Mouse (Mus musculus) thymus, postnatal 10 days (tissue): ENCODE results near the gene Usf1.
A peak's percentile ranks its signal among the peaks of the same experiment; 100 is the strongest.

Source experiments
- DNase-seq, 2 experiments: peaks; one replicate each; pipeline ENCODE4 v3.0.0; 2021; ENCODE audit warnings: low spot score in 2 of 2

Usf1 gene

GRCm38 (mm10) chr1:171418660-171419059 lies 7.5 kb downstream of the Usf1 start, which contains the start of gene Tstd1:
Gene Tstd1 (plus strand): TSS chr1:171418872.
- no peak for DNase-seq

- DNase-seq, result no peak
These were observed 8.3 kb downstream of the Usf1 start for GRCm38 (mm10) chr1:171419291-171419882.

- DNase-seq, result no peak
These were observed 8.8 kb downstream of the Usf1 start for GRCm38 (mm10) chr1:171419905-171420304.

DNA sequence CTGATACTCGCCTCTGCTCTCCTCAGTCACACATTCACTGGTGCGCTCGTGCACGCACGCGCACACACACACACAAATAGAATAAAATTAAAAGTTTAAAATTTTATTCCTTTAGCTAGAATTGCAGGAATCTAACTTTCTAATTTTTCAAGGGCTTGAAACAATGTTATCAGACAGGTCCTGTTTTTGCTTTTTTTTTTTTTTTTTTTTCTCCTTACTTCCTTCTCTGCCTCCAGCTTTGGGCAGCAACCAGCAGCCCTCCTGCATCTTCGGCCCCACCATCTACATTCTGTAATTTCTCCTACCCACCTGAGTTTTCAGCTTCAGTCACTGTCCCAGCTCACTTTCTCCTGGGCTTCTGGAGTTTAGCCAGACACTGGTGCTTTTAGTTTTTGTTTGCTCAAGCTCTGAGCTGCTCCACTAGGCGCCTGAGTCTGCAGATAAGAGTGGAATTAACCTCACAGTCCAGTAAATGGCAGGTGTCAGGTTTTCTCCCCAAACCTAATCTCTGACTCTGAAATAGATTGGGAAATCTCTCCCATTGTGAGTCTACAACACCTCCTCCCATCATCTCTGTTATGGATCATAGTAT lies 11.5 kb downstream of the Usf1 start:
- no peak for DNase-seq

GRCm38 (mm10) chr1:171424638-171425037 lies 13.5 kb downstream of the Usf1 start:
- DNase-seq, result no peak

DNA sequence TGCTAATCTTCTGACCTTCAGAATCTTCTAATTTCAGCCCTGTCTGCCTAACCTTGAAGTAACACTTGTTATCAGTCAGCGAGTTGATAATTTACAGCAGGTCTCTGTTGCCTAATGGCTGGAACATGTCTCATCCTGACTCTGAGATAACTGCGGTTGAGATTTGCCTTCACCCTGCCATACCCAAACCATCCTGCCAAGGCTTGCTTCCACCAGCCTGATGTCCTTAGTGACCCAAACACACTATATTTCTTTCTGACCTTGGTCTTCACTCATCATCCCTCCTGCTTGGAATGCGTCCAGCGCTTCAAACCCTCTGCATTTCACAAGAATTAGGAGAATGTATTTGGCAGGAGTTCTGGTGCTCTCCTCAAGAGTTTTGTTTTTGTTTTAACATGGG lies 14.0 kb downstream of the Usf1 start:
- DNase-seq, result no peak

- DNase-seq, result no peak
These were observed 21.0 kb downstream of the Usf1 start for GRCm38 (mm10) chr1:171432158-171432557.

DNA sequence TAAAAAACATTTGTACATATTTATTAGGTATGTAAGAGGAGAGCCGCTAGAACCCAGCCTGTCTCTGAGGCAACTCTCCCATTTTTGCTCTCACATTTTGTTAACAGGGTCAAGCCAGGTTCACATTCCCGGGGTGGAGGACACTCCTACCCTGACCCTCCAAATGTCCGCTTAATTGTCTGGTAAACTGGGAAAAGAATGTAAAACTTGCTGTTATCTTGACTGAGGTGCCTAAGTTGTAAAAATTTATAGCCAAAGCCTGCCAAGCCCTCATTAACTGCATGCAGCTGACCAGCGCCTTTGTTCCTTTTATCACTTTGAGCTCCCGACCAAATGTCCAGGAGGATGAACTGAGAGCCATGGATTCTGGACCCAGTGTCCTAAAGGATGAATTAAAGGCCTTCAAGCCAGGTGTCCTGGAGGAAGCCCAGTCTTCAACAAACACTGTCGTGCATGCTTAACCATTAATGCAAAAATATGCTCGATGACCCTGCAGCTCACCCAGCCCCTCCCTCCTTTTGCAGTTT lies 24.2 kb downstream of the Usf1 start:
- DNase-seq, result no peak

GRCm38 (mm10) chr1:171435974-171436373 lies 24.9 kb downstream of the Usf1 start:
- DNase-seq, result no peak

DNA sequence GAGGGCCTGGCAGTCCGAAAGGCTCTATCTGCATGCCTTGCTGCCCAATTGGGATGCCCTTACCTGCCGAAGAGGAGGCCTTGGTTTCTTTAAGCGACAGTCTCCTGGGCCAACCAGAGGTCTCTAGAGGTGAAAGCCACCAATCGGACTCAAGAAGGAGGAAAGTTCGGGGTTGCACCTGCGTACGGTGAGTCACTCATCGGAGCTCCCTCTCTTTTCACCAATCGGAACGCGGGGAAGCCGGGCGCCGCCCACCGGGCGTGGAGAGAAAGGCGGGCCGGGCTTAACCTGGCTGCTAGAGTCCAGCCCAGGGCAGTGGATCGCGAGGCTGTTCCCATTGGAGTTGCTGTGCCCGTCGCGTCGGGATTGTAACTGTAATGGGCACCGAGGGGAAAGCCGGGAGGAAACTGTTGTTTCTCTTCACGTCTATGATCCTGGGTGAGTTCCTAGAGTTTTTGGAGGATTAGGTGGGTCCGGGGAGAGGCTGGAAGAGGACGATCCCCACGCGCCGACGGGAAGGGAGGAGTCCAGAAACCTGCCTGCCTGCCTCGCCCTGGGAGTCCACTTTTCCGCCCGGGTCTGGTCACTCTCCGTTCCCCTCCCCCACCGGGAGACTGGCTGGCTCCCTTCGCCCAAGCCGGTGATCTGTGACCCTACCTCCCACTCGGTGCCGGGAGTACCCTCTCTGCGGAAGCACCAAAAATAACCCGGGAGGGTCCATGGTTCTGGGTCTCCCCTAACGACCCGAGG lies 26.3 kb downstream of the Usf1 start, which contains the start of gene F11r:
Gene F11r, plus strand, starts transcription at position 272 of the 750 bp plus-strand sequence.
- DNase-seq, result peak; percentile 29 to 44

DNA sequence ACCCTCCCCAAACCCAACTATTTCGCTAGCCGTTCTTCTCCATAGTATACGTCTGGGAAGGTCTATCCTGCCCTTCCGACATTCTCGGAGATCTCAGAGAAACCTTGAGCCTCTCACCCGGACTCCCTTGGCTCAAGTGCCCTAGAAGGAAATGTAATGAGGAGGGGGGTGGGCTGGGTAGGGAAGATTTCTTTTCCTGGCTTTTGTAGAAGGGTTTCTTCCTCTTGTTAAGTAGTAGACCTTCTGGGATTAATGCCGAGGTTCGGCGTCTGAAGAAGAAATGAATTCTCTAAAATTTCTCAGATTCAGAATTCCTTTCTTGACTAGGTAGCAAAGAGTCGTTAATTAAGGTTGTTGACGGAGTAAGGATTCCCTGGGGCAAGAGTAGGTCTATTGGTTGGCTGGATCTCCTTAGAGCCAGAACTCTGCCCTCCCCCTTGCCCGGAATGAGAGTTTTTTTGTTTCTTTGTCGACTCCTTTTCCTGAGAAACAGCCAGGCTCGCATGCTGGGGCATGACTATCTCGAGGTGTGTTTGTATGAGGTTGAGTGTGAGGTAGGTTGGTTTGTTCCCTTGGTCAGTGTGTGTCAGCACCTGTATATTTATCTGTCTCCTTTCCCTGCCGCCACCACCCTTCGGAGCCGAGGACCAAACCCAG lies 27.0 kb downstream of the Usf1 start:
- DNase-seq, result no peak

DNA sequence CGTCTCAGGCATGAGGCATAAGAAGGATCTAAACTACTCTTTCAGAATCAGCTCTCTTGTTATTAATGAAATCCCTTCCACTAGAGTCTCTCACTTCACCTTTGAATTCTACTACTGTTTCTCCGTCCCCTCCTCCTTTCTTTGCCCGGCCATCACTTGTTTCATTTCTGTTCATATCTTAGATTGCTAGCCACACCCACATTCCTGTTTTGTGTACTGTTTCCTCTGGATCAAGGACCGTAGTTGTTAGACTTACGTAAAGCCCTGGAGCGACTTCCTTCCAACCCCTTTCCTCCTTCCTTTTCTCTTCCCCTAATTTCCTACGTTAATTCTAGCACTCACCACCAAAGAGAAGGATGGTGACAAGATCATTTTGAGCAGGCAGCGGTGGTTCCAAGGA lies 28.0 kb downstream of the Usf1 start:
- DNase-seq, result no peak

DNA sequence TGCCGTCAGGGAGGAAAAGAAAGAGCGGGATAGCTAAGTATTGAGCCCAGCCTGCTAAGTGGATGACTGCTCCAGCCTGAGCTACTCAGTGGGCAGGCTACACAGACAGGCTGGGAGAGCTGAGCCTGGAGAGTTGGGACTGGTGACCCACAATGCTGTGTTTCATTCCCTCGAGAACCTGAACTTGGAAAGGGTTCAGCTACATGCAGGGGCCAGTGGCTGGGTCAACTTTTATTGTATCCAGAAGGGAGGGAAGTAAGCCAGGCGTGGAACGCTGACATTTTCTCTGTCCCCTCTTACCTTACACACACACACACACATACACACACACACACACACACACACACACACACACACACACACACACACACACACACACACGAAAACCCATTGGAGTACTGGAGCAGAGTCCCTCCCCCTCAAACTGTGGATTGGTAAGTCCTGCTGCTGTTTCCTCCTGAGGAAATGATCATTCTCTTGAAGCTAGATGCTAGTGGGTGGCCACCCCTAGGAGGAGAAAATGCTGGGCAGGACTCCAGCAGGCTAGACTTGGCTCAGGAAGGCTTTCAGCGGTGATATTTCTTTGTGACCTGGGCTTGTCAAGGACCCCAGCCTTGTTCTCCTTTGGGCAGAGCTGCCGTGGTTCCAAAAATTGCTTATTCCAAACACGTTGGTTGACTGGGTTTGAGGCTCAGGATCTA lies 29.1 kb downstream of the Usf1 start:
- no peak for DNase-seq

GRCm38 (mm10) chr1:171441466-171442412 lies 30.6 kb downstream of the Usf1 start:
- no peak for DNase-seq

DNA sequence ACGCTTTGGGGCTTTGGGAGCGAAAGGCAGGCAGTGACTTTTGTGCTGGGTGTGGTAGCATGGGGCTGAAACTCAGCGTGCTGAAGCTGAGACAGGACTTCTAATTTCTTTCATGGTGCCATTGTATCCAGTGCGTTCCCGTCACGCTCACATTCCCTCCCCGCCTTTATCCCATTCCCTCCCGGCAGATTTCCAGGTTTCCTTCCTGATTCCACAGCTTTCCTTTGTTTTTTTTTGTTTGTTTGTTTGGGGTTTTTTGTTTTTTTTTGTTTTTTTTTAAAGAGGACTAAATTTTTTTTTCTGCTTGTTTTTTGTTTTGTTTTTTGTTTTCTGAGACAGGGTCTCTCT lies 31.3 kb downstream of the Usf1 start:
- no peak for DNase-seq

DNA sequence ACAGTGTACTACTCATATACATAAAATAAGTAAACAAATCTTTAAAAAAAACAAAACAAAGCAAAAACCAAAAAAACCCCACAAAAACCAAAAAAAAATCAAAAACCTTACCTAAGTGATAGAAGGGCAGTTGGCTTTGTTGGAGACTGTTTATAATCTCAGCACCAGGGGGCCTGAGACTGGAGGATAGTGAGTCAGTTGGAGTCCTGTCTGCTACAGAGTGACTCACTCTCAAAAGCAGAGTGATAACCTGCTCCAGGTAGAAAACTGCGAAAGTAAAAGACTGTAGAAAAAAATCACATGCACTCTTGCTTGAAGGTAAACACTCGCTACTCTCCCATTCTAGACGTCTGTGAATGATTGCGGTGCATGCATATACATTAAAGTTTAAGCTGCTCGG lies 33.9 kb downstream of the Usf1 start:
- no peak for DNase-seq

DNA sequence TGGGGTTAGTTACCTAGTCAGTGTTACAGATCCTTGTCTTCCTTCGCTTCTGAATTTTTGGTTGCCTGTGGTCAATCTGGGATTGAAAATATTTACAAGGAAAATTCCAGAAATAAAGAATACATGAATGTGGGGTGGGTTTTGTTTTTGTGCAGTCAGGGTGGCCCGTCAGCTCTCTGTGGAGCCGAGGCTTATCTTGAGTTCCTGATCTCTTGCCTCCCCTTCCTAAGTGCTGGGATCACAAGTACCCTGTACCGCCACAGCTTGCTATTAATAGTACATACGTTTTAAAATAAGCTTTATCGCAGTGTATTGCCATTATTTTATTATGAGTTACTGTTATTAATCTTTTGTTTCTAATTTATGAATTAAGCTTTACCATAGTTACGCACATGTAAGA lies 35.7 kb downstream of the Usf1 start:
- DNase-seq, result no peak

GRCm38 (mm10) chr1:171447692-171448091 lies 36.6 kb downstream of the Usf1 start:
- no peak for DNase-seq

DNA sequence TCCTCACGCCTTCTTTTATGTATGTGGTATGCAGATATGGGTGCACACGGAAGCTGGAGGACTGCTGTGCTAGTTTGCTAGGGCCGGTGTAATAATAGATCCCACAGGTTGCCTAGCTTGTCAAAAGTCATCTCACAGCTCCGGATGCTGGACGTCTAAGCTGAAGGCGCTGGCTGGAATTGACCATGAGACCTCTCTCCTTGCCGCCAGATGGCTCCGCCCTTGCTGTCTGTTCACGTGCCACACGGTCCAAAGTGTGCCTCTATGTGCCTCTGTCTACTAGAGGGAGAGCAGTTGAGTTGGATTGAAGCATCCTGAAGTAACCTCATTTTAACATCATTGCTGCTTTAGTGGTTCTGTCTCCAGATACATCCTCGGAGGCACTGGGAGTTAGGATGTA lies 38.9 kb downstream of the Usf1 start:
- DNase-seq, result no peak

- DNase-seq, result no peak
These were observed 39.9 kb downstream of the Usf1 start for GRCm38 (mm10) chr1:171451001-171451400.

DNA sequence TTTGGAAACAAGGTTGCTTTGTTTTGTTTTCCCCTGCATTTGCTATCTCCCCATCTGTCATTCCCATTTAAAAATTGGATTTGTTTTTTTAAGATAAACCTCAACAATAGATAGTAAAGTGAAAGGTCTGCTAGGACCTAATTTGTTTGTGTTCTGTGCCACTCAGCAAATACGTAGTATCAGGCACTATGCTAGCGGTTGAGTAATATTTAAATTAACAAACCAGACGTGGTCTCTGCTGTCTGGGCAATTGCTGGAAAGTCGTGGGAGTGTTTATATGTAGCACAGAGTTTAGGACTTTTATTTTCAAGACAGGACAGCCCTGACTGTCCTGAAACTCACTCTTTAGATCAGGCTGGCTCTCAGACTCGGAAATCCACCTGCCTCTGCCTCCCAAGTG lies 41.4 kb downstream of the Usf1 start:
- no peak for DNase-seq
